Mouse (Mus musculus): Measurements from ENCODE around the gene Dda1.

GRCm38 (mm10) chr8:71465733-71466132 lies 3.3 kb upstream of the Dda1 start:
- TF ChIP-seq CTCF (IDR thresholded peaks at IDR 0.05; ENCODE audit: borderline replicate concordance, insufficient read depth, low read depth, low read length) (no peak), POLR2A (IDR thresholded peaks at IDR 0.05; ENCODE audit: borderline replicate concordance, insufficient read depth, low read length) (no peak)
